Mouse (Mus musculus): ENCODE measurements around the gene Ddx18. TPM values are rescaled to one million over a fixed set of nuclear protein-coding genes. Genes with fewer than 3 reads are reported as not detected.

Gene Ddx18
- polyA plus RNA-seq, 1 experiment: 52.7 TPM

- H3K27me3 ChIP-seq (ENCODE audit: control insufficient read depth, insufficient read depth, low read length): no peaks in the 10 kb centered on the region
- peaks cover 24% of the 10 kb centered on the region for H3K36me3 ChIP-seq (ENCODE audit: control insufficient read depth, insufficient read depth, low read length)
- 93% methylated on average over 7 of the region's 7 CpGs for WGBS
Measured at GRCm38 (mm10) chr1:121551457-121551835, 16.3 kb downstream of the Ddx18 start.

GRCm38 (mm10) chr1:121550801-121551456 is 16.9 kb downstream of the Ddx18 start:
- Histone ChIP-seq H3K27me3 (ENCODE audit: control insufficient read depth, insufficient read depth, low read length) (no peaks in the 10 kb centered on the region), H3K4me1 (replicated peaks; ENCODE audit: control insufficient read depth, insufficient read depth, low read length) (no peaks in the 10 kb centered on the region), H3K27ac (ENCODE audit: control insufficient read depth, insufficient read depth, low read length) (no peak overlapping the region), H3K4me3 (ENCODE audit: control insufficient read depth, insufficient read depth, low read length) (no peak overlapping the region), H3K36me3 (ENCODE audit: control insufficient read depth, insufficient read depth, low read length) (peaks cover 19% of the 10 kb centered on the region)
- DNase-seq: no peak
- TF ChIP-seq CTCF (IDR thresholded peaks at IDR 0.05; ENCODE audit: borderline replicate concordance, control insufficient read depth, extremely low read depth, insufficient read depth, low read length, poor library complexity) (no peak), POLR2A (IDR thresholded peaks at IDR 0.05; ENCODE audit: control insufficient read depth, extremely low read depth, insufficient read depth, low read length, poor library complexity) (no peak)
- 90% methylated on average over 16 of the region's 16 CpGs for WGBS

More at GRCm38 (mm10) chr1:121551457-121551835, 16.3 kb downstream of the Ddx18 start:
- no peak for TF ChIP-seq POLR2A (IDR thresholded peaks at IDR 0.05; ENCODE audit: control insufficient read depth, extremely low read depth, insufficient read depth, low read length, poor library complexity)
- TF ChIP-seq CTCF (IDR thresholded peaks at IDR 0.05; ENCODE audit: borderline replicate concordance, control insufficient read depth, extremely low read depth, insufficient read depth, low read length, poor library complexity): no peak
- H3K4me1 ChIP-seq (replicated peaks; ENCODE audit: control insufficient read depth, insufficient read depth, low read length): no peaks in the 10 kb centered on the region
- H3K27ac ChIP-seq (ENCODE audit: control insufficient read depth, insufficient read depth, low read length): no peak overlapping the region
- no peak overlapping the region for H3K4me3 ChIP-seq (ENCODE audit: control insufficient read depth, insufficient read depth, low read length)
- no peak for DNase-seq

GRCm38 (mm10) chr1:121549456-121549855 is 18.3 kb downstream of the Ddx18 start:
- TF ChIP-seq CTCF (IDR thresholded peaks at IDR 0.05; ENCODE audit: borderline replicate concordance, control insufficient read depth, extremely low read depth, insufficient read depth, low read length, poor library complexity): peak; percentile 40; the same call in 1 of the 2 replicates
- no peak for TF ChIP-seq POLR2A (IDR thresholded peaks at IDR 0.05; ENCODE audit: control insufficient read depth, extremely low read depth, insufficient read depth, low read length, poor library complexity)
- no peak overlapping the region for H3K4me3 ChIP-seq (ENCODE audit: control insufficient read depth, insufficient read depth, low read length)
- DNase-seq: no peak
- H3K27ac ChIP-seq (ENCODE audit: control insufficient read depth, insufficient read depth, low read length): no peak overlapping the region
- 81% methylated on average over 4 of the region's 4 CpGs for WGBS
- H3K36me3 ChIP-seq (ENCODE audit: control insufficient read depth, insufficient read depth, low read length): peaks cover 6% of the 10 kb centered on the region
- H3K27me3 ChIP-seq (ENCODE audit: control insufficient read depth, insufficient read depth, low read length): no peaks in the 10 kb centered on the region
- no peaks in the 10 kb centered on the region for H3K4me1 ChIP-seq (replicated peaks; ENCODE audit: control insufficient read depth, insufficient read depth, low read length)

GRCm38 (mm10) chr1:121548667-121549066 is 19.1 kb downstream of the Ddx18 start:
- Histone ChIP-seq H3K4me1 (replicated peaks; ENCODE audit: control insufficient read depth, insufficient read depth, low read length) (no peaks in the 10 kb centered on the region), H3K27ac (ENCODE audit: control insufficient read depth, insufficient read depth, low read length) (no peak overlapping the region), H3K36me3 (ENCODE audit: control insufficient read depth, insufficient read depth, low read length) (no peaks in the 10 kb centered on the region), H3K4me3 (ENCODE audit: control insufficient read depth, insufficient read depth, low read length) (no peak overlapping the region), H3K27me3 (ENCODE audit: control insufficient read depth, insufficient read depth, low read length) (no peaks in the 10 kb centered on the region)
- WGBS: 94% methylated on average over 4 of the region's 4 CpGs
- DNase-seq: no peak
- TF ChIP-seq POLR2A (IDR thresholded peaks at IDR 0.05; ENCODE audit: control insufficient read depth, extremely low read depth, insufficient read depth, low read length, poor library complexity) (no peak), CTCF (IDR thresholded peaks at IDR 0.05; ENCODE audit: borderline replicate concordance, control insufficient read depth, extremely low read depth, insufficient read depth, low read length, poor library complexity) (no peak)

- no peak for DNase-seq
- no peak for TF ChIP-seq CTCF (IDR thresholded peaks at IDR 0.05; ENCODE audit: borderline replicate concordance, control insufficient read depth, extremely low read depth, insufficient read depth, low read length, poor library complexity)
- no peak for TF ChIP-seq POLR2A (IDR thresholded peaks at IDR 0.05; ENCODE audit: control insufficient read depth, extremely low read depth, insufficient read depth, low read length, poor library complexity)
- Histone ChIP-seq H3K27ac (ENCODE audit: control insufficient read depth, insufficient read depth, low read length) (no peak overlapping the region), H3K27me3 (ENCODE audit: control insufficient read depth, insufficient read depth, low read length) (no peaks in the 10 kb centered on the region), H3K4me3 (ENCODE audit: control insufficient read depth, insufficient read depth, low read length) (no peak overlapping the region), H3K4me1 (replicated peaks; ENCODE audit: control insufficient read depth, insufficient read depth, low read length) (no peaks in the 10 kb centered on the region), H3K36me3 (ENCODE audit: control insufficient read depth, insufficient read depth, low read length) (no peaks in the 10 kb centered on the region)
- 72% methylated on average over 2 of the region's 2 CpGs for WGBS
Measured at GRCm38 (mm10) chr1:121546844-121547243, 20.9 kb downstream of the Ddx18 start.

GRCm38 (mm10) chr1:121540361-121540760 is 27.4 kb downstream of the Ddx18 start:
- Histone ChIP-seq H3K27ac (ENCODE audit: control insufficient read depth, insufficient read depth, low read length) (no peak overlapping the region), H3K36me3 (ENCODE audit: control insufficient read depth, insufficient read depth, low read length) (no peaks in the 10 kb centered on the region), H3K27me3 (ENCODE audit: control insufficient read depth, insufficient read depth, low read length) (no peaks in the 10 kb centered on the region), H3K4me1 (replicated peaks; ENCODE audit: control insufficient read depth, insufficient read depth, low read length) (no peaks in the 10 kb centered on the region), H3K4me3 (ENCODE audit: control insufficient read depth, insufficient read depth, low read length) (no peak overlapping the region)
- no peak for TF ChIP-seq POLR2A (IDR thresholded peaks at IDR 0.05; ENCODE audit: control insufficient read depth, extremely low read depth, insufficient read depth, low read length, poor library complexity)
- no peak for TF ChIP-seq CTCF (IDR thresholded peaks at IDR 0.05; ENCODE audit: borderline replicate concordance, control insufficient read depth, extremely low read depth, insufficient read depth, low read length, poor library complexity)
- 62% methylated on average over 8 of the region's 8 CpGs for WGBS
- no peak for DNase-seq
